Mouse (Mus musculus): ENCODE results near the gene Asb8.
A peak's percentile ranks its signal among the peaks of the same experiment; 100 is the strongest.

Gene Asb8

DNA sequence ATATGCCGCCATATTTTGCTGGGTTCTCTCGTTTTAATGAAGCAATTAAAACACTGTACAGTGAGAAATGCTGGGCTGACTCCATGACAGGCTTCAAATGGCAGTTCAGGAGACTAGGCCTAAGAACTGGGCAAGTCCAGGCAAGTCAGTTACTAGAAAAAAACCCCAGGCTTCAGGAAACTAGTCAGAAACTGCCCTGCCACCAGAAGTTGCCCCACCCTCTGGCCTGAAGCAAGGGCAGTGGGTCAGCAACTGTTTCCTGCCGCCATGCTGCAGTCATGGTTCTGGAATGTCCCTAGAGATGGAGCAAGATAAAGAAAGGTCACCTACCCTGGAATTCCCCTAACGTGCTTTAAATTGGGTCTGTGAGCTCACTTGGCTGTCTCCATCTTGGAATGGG lies 9.5 kb downstream of the Asb8 start:
- no peak for DNase-seq (ENCODE audit: low spot score in 2 of 2)

DNA sequence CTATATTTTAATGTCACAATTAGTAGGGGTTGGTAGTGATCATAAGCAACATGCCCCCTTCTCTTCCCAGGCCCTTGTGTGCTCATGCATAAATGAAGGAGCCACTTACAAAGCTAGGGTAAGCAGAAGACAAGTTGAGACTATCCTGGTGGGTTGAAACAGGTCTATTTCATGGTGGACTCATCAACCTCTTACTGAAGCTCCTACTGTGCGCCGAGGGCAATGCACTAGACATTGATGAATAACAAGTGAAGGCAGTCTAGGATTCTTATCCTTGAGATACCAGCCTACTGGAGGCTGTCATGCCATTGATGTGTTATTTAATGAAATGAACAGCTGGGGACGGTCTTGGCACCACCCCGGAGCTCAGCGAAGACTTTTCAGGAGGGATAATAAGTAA lies 10.2 kb downstream of the Asb8 start:
- no peak for DNase-seq (ENCODE audit: low spot score in 2 of 2)

DNA sequence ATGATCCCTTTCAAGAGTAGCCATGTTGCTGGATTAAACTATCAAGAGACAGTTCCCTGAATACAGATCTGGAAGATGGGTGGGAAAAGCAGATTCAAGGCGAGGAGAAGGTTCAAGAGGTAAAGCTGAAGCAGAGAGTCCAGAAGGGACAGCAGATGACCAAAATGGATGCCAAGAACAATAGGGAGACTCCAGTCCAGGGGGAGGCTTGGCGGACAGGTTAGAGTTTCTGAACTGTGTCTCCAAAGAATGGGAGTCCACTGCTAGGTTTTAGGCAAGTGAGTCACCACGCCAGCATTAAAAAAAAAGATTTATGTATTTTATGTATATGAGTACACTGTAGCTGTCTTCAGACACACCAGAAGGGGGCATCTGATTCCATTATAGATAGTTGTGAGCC lies 10.8 kb downstream of the Asb8 start:
- DNase-seq (ENCODE audit: low spot score in 2 of 2) = no peak

DNA sequence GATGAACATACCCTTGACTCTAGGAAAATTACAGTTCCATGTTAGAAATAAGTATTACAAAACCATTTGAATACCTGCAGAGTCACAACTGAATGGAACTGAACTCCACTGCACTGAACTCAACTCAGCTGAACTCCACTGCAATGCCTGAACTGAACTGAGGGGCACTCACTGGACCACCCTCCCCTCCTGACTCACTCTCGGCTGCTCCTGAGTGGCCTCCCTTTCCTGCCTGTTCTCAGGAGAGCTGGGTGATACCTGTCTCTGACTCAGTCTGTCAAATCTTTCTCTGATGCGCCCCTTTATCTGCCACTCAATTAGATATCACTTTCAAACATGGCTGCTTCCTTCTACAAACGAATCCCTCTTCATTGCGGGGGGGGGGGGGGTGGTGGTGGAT lies 11.3 kb downstream of the Asb8 start:
- DNase-seq (ENCODE audit: low spot score in 2 of 2) = no peak

DNA sequence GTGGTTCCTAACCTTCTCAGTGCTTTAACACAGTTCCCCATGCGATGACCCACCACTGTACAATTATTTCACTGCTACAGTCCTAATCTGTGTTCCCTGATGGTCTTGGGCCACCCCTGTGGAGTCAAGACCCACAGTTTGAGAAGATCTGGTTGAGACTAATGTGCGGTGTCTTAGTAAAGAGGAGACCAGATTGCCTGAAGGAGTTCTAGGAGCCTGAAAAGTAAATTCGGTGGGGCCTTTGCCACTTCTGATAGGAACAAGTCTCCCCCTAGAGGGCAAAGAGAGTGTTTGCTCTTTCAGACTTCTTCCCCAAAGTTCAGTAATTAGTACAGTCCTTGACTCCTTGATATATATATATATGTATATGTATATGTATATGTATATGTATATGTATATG lies 11.8 kb downstream of the Asb8 start:
- no peak for DNase-seq (ENCODE audit: low spot score in 2 of 2)

DNA sequence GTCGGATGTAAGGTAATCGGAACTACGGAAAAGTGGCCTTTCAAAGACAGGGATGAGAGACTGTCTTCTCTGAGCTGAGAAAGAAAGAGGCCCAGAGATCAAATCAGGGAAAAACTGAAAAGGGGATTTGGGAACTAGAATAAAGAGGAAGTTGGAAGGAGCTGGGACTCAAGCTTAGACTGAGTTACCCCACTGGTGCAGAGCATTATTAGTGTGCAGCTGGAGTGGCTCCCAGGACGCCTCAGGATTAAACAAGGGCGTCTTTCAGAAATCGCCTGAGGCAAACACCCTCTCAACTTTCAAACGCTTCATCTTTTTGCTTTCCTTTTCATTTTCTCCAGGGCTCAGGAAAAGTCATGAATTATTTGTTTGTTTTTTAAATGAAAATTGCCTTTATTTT lies 12.5 kb downstream of the Asb8 start:
- no peak for DNase-seq (ENCODE audit: low spot score in 2 of 2)

DNA sequence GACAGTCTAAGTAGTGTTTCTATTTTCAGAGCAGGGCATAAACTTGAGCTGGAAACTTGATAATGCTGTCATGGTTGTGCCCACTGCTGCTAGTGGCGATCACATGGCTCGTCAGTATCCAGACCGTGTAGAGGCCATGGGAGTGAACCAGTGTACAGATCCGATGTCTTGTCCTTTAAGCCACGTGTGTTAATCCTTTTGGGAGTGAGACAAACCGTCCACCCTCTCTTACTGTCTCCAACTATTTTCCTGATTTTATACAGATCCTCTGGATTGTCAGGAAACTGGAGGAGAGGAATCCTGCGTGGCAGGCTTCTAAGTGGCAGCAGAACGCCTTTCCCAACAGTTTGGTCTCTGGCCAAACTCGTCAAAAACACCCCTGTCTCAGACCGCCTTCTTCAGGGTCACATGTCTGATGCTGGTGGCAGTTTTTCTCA lies 16.2 kb downstream of the Asb8 start:
- DNase-seq (ENCODE audit: low spot score in 2 of 2) = no peak

DNA sequence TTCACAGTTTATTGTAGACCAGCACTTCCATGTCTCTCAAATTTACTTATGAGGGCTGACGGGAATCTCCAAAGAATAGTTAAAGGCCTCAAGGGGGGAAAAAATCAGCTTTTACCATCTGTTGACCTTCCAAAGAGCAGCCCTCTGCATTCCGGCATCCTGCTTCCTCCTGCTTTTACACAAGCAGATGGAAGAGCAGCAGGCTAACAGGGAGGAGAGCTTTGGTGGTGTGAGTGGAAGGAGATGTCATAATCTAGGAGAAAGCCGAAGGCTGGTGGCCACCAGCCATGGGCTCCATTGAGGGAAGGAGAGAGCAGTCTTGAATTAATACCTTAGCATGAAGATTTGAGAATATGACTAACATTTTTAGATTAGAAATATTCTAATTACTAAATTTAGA lies 17.1 kb downstream of the Asb8 start:
- DNase-seq (ENCODE audit: low spot score in 2 of 2) = no peak

DNA sequence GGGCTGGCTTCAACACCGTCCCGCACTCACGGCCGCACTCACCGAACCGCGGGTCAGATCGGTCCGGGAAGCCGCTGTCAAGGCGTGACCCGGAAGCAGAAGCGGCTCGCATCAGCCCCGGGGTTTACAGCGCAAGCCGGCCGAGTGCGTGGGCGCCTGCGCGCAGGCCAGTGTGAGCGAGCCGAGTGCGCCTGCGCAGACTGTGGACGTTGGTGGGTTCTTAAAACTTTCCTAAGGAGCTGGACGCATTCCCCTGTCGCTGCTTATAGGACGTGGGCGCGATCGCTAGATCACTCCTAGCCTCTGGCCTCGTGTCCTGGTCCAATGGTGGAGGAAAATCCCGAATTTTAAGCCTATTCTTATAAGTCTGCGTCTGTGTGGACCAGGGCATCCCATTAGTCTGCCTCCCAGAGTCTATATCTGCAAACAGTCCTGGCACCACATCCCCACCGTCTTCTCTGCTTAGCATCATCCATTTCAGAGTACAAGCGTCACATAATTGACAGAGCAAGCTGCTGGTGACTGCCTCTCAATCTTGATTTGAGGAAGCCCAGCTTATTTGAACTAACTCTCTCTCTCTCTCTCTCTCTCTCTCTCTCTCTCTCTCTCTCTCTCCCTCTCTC lies 19.8 kb downstream of the Asb8 start:
- DNase-seq (ENCODE audit: low spot score in 2 of 2) = peak; percentile 82 to 87

DNA sequence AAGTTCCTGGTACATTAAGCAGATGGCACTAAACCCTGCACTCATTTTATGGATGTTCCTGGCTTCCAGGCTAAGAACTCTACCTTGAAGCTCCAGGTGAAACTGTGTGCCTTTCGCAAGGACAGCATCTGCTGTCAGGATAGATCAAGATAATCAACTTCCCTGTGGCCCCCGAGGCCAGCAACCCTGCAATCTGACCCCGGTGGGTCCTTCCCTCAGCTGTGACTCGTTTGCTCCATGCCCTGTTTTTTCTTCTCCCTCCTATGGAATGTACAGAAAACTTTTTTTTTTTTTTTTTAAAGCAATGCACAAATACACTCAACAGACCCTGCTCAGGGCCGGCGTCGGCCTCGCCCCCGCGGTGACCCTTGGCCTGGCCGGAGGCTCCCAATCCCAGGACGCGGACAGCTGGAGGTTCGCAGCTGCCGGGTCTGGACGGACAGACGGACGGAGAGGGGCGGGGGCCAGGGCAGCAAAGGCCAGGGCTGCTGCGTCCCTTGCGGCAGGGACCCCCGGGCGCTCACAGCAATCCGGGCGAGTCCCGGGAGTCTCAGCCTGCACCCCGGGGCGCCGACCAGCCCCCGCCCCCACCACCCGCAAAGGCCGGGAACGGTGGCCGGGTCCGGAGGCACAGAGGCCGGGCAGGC lies 20.4 kb downstream of the Asb8 start:
- peak in 1 of 2 experiments; percentile 19 for DNase-seq (ENCODE audit: low spot score in 2 of 2)

DNA sequence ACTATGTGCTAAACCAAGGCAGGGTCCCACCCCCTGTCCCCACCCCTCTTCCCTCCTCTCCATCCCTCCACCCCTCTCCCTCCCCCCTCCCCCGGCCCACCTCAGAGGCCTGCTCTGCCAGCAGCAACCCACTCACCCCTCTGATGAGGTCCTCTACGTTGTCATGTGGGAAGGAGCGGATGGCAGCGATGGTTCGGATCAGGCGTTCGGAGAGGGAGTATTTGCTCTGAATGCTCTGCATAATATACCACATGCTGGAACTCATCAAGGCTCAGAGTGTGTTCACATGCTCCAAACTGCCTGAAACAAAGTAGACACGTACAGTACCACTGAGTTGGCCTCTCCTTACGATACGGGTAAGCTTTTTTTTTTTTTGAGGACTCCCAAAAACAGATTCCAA lies 22.9 kb downstream of the Asb8 start:
- no peak for DNase-seq (ENCODE audit: low spot score in 2 of 2)

DNA sequence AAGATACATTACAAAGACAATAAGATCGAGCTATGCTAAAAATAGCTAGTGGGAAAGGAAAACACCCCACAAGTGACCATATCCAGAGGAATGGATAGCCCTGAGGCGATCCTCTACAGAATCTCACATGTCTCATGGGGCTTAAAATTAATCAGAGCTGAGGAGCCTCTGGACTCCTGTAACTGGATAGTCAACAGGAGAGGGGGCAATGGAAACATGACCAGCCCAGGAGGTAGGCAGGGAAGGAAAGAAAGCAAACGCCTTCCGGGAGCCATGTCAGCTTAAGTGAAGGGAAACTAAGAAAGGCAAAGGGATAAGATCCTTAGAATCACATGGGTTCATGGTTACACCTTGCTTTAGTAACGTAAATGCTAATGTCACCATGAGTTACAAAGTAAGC lies 24.6 kb downstream of the Asb8 start:
- DNase-seq (ENCODE audit: low spot score in 2 of 2) = no peak

DNA sequence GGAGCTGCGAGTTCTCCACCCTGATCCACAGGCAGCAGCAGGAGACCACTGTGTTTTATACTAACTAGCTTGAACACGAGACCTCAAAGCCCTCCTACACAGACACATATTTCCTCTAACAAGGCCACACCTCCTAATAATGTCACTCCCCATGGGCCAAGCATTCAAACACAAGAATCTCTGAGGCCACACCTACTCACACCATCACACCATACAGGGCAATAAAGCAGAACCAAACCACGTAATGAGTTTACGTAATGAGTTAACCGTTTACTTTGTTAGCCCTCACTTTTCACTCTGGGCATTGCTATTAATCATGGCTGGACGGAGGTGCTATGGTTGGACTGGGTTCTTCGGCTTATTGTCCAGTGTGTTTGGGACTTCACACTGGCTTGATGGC lies 25.7 kb downstream of the Asb8 start:
- no peak for DNase-seq (ENCODE audit: low spot score in 2 of 2)

DNA sequence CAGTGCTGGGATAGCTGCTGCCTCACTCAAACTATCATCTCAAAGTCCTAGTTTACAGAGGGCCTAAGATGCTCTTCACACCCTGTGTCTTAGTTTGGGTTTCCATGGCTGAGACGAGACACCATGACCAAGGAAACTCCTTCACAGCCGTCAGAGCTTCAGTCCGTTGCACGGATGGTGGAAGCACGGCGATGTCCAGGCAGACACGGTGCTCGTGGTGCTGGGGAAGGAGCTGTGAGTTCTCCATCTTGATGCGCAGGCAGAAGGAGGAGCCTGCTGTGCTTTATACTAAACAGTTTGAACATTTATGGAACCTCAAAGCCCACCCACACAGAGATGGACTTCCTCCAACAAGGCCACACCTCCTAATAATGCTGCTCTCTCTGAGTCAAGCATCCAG lies 28.6 kb downstream of the Asb8 start:
- DNase-seq (ENCODE audit: low spot score in 2 of 2) = no peak

DNA sequence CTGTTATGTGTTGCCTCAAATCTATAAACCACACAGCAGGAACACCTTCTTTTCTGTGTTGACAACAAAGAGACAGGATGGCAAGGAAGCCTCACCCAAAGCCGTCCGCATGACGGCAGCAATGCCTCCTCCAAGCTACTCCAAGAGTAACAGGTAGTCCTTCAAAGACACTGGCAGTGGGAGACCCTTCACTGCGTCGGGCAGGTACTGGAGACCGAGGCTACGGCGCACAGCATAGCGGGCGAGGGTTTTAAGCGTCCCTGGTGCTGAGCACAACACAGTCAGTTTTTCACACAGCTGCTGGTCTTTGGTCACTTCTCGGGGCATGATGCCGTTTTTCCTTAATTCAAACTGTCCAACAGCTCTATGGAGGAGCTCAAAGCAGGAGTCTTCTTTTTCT lies 29.8 kb downstream of the Asb8 start:
- no peak for DNase-seq (ENCODE audit: low spot score in 2 of 2)

DNA sequence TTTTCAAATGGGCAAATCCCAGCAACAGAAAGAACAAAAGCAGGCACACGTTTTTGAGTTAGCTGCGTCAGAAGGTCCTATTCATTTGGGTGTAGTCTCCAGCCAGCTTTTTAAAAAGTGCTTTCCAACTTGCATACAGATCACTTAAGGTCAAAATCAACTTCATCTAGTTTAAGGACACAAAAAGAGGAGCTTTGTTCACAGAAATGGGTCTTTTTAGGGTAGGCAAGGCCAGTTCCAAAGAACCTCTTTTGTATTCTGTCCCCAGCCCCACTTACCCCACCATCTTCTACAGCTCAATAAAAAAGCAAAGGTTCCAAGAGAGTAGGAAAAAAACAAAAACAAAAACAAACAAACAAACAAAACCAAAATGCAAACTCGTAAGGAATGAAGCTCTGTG lies 30.8 kb downstream of the Asb8 start:
- no peak for DNase-seq (ENCODE audit: low spot score in 2 of 2)

DNA sequence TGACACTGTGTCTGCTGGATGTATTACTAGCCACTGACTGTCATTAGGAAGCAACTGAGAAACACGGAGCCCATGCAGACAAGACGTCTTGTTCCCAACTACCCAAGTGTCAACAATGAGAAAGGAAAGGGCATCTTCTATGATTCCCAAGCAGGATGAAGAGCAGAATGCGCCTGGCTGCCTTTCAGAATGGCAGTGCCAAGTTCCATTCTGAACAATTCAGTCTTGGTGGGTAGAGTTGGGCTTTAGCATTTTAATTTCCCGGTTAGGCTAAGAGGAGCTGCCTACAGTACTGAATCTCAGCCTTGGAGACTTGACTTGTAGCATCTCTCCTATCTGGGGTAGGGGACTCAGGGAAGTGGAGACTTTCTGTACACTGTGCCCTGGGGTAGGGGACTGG lies 31.4 kb downstream of the Asb8 start:
- no peak for DNase-seq (ENCODE audit: low spot score in 2 of 2)

DNA sequence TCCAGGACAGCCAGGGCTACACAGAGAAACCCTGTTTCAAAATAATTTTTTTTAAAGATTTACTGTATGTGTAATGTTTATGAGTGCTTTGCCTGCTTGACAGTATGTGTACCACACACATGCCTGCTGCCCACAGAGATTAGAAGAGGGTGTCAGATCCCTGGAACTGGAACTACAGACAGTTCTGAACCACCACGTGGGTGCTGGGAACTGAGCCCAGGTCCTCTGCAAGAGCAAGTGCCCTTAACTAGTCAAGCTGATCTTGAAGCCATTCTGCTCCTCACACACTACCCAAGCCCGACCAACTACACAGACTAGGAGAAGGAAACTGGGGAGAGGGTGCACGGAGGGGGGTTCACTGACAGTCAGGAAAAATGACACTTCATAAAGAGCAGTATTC lies 32.0 kb downstream of the Asb8 start:
- no peak for DNase-seq (ENCODE audit: low spot score in 2 of 2)

DNA sequence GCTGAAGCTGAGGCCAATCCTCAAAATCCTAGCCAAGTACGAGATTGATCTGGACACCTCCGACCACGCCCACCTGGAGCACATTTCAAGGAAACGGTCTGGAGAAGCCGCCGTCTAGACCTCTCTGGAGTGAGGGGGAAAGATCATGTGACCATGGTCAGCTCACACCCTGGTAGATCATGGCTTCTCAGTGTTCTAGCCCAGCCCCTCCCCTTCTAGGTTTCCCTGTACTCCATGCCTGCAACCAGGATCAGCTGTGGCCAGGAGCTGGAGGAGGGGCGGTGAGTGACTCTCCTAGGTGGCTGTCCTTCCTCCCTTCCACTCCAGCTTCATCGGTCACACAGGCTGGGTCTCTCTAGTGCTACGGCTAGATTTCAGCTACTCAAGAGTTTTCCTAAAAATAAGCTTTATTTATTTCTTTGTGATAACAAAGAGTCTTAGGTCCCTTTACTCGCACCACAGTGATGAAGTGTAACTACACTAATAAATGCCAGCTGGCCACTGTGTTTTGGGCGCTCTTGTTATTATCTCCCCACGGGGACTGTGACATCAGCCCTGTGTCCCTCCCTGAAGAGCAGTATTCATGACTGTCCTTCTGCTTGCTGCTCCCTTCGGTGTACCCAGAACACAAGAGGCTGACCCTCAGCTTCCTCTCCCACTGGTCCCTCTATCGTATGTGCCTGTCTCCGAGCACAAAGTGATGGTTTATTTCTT lies 33.3 kb downstream of the Asb8 start:
- no peak for DNase-seq (ENCODE audit: low spot score in 2 of 2)

DNA sequence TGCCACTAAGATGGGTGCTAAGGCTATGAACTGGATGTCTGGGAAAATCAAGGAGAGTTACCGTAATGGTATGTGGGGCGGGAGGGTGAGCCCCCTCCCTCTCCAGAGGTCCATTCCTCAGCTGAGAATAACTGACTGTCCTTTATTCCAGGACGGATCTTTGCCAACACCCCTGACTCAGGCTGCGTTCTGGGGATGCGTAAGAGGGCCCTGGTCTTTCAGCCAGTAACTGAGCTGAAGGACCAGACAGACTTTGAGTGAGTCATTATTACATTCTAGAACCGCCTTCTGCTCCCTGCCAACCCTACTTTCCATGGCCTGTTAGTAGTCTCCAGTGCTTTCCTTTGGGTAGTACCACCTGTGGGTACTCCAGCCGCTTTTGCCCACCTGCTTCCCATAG lies 34.0 kb downstream of the Asb8 start:
- no peak for DNase-seq (ENCODE audit: low spot score in 2 of 2)

DNA sequence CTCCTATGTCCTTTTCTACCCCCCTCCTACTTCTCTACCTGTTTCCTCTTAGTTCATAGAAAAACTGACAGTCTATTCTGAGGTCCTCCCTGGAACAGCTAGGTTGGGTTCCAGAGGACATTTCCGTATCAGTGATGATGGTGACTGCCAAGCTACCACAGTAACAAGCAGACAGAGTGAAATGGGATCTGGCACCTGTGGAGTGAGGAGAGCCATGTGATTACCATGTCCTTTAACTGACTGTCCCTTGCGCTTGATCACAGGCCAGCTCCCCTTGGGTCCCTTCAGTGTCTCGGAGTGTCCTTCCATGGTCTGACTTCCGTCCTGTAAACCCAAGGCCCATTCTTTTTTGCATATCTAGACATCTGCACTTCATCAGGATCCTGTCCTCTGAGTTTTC lies 34.4 kb downstream of the Asb8 start:
- DNase-seq (ENCODE audit: low spot score in 2 of 2) = no peak

DNA sequence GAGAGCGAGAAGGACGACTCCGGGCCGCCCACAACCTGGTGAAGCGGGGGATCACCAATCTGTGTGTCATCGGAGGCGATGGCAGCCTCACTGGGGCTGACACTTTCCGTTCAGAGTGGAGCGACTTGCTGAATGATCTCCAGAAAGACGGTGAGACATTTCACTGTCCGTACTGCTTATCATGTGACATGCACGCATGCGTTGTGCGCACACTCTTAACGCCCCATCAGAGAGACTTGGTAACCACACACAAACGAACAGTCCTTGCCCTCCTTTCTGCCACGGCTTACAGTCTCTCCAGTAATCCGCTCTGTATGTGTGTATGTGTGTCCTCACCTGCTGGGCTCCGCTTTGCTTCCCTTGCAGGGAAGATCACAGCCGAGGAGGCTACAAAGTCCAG lies 44.6 kb downstream of the Asb8 start:
- no peak for DNase-seq (ENCODE audit: low spot score in 2 of 2)

DNA sequence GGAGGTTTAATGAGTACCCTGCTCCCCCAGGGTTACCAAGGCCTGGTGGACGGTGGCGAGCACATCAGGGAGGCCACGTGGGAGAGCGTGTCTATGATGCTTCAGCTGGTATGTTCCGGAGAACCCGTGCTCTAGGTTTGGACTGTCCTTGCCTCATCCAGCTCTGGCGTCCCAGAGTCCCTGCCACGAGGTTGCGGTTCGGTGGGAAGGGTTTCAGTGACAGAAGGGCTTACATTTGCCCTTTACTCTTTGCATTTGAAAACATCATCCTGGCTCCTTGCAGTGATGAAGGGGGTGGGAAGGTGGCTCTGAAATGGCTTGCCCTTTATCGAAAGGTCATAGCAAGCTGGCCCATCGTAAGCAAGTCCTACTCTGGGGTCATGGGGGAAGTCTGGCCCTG lies 46.1 kb downstream of the Asb8 start:
- DNase-seq (ENCODE audit: low spot score in 2 of 2) = no peak

Data from spleen, postnatal 14 days (tissue).